Mouse (Mus musculus): ENCODE results near the gene Egfl7. TPM values are rescaled to one million over a fixed set of nuclear protein-coding genes. Genes with fewer than 3 reads are reported as not detected.

The Egfl7 gene
- polyA plus RNA-seq, 1 experiment from 2014 or later = 53.0 TPM

- H3K9me3 ChIP-seq (ENCODE audit: low read length) = no peaks in the 10 kb centered on the region
- H3K36me3 ChIP-seq (replicated peaks; ENCODE audit: insufficient read depth, low read length) = no peaks in the 10 kb centered on the region
- no peak overlapping the region for H3K4me3 ChIP-seq (ENCODE audit: low read depth, low read length)
- TF ChIP-seq EP300 (IDR thresholded peaks at IDR 0.05; ENCODE audit: low read depth) = no peak
- no peak for TF ChIP-seq CTCF (IDR thresholded peaks at IDR 0.05; ENCODE audit: low read depth)
- H3K27ac ChIP-seq (ENCODE audit: low read depth) = no peak overlapping the region
- no peak overlapping the region for H3K9ac ChIP-seq (replicated peaks)
- H3K4me2 ChIP-seq (ENCODE audit: low read depth, low read length) = no peak overlapping the region
- no peak for DNase-seq
- peaks cover 6% of the 10 kb centered on the region for H3K4me1 ChIP-seq (ENCODE audit: insufficient read depth)
- no peaks in the 10 kb centered on the region for H3K27me3 ChIP-seq (ENCODE audit: insufficient read depth, low read length)
- ATAC-seq = no peak
Observed at GRCm38 (mm10) chr2:26611896-26612295, 32.1 kb downstream of the Egfl7 start.

- TF ChIP-seq CTCF (IDR thresholded peaks at IDR 0.05; ENCODE audit: low read depth) (no peak), EP300 (IDR thresholded peaks at IDR 0.05; ENCODE audit: low read depth) (no peak)
Observed at GRCm38 (mm10) chr2:26614903-26615302, 35.1 kb downstream of the Egfl7 start.

GRCm38 (mm10) chr2:26615459-26616124 lies 35.8 kb downstream of the Egfl7 start:
- no peak for TF ChIP-seq EP300 (IDR thresholded peaks at IDR 0.05; ENCODE audit: low read depth)
- TF ChIP-seq CTCF (IDR thresholded peaks at IDR 0.05; ENCODE audit: low read depth) = no peak
- Histone ChIP-seq H3K27me3 (ENCODE audit: insufficient read depth, low read length) (no peaks in the 10 kb centered on the region), H3K4me3 (ENCODE audit: low read depth, low read length) (no peak overlapping the region), H3K27ac (ENCODE audit: low read depth) (no peak overlapping the region), H3K36me3 (replicated peaks; ENCODE audit: insufficient read depth, low read length) (no peaks in the 10 kb centered on the region), H3K9me3 (ENCODE audit: low read length) (no peaks in the 10 kb centered on the region), H3K4me2 (ENCODE audit: low read depth, low read length) (no peak overlapping the region), H3K9ac (replicated peaks) (no peak overlapping the region), H3K4me1 (ENCODE audit: insufficient read depth) (no peaks in the 10 kb centered on the region)
- ATAC-seq (no peak), DNase-seq (no peak)
- 75% methylated on average over 4 of the region's 4 CpGs for WGBS (ENCODE audit: insufficient replicate concordance)

More at GRCm38 (mm10) chr2:26614903-26615302, 35.1 kb downstream of the Egfl7 start:
- H3K4me1 ChIP-seq (ENCODE audit: insufficient read depth) = no peaks in the 10 kb centered on the region
- no peak overlapping the region for H3K4me2 ChIP-seq (ENCODE audit: low read depth, low read length)
- H3K27ac ChIP-seq (ENCODE audit: low read depth) = no peak overlapping the region
- no peak overlapping the region for H3K9ac ChIP-seq (replicated peaks)
- no peaks in the 10 kb centered on the region for H3K36me3 ChIP-seq (replicated peaks; ENCODE audit: insufficient read depth, low read length)
- DNase-seq (no peak), ATAC-seq (no peak)
- 72% methylated on average over 5 of the region's 5 CpGs for WGBS (ENCODE audit: insufficient replicate concordance)
- H3K4me3 ChIP-seq (ENCODE audit: low read depth, low read length) = no peak overlapping the region
- no peaks in the 10 kb centered on the region for H3K27me3 ChIP-seq (ENCODE audit: insufficient read depth, low read length)
- H3K9me3 ChIP-seq (ENCODE audit: low read length) = no peaks in the 10 kb centered on the region

DNA sequence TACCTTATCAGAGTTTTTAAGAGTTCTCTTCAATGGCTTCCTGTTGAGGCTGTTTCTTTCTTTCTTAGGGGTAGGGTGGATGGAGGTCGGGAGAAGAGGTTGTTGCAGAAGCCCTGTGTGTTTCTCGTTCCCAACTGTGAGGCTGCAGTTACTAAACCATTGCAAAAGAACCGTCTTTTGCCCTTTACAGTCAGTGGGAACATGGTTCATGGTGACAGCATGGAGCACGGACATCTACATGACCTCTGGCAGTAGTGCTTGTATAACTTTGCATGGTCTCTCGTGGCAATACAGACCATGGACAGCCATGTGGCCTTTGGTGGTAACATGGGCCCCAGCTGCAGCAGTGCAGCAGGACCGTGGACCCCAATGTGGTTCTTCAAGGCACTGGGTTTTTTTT lies 37.5 kb downstream of the Egfl7 start:
- Histone ChIP-seq H3K4me3 (ENCODE audit: low read depth, low read length) (no peak overlapping the region), H3K27me3 (ENCODE audit: insufficient read depth, low read length) (no peaks in the 10 kb centered on the region), H3K4me1 (ENCODE audit: insufficient read depth) (no peaks in the 10 kb centered on the region), H3K27ac (ENCODE audit: low read depth) (no peak overlapping the region), H3K9ac (replicated peaks) (no peak overlapping the region), H3K36me3 (replicated peaks; ENCODE audit: insufficient read depth, low read length) (no peaks in the 10 kb centered on the region), H3K4me2 (ENCODE audit: low read depth, low read length) (no peak overlapping the region), H3K9me3 (ENCODE audit: low read length) (no peaks in the 10 kb centered on the region)
- no peak for TF ChIP-seq CTCF (IDR thresholded peaks at IDR 0.05; ENCODE audit: low read depth)
- no peak for TF ChIP-seq EP300 (IDR thresholded peaks at IDR 0.05; ENCODE audit: low read depth)
- WGBS (ENCODE audit: insufficient replicate concordance) = 54% methylated on average over 6 of the region's 6 CpGs
- ATAC-seq = no peak
- DNase-seq = no peak

GRCm38 (mm10) chr2:26617928-26618327 lies 38.1 kb downstream of the Egfl7 start:
- no peak overlapping the region for H3K9ac ChIP-seq (replicated peaks)
- no peak for ATAC-seq
- no peak overlapping the region for H3K27ac ChIP-seq (ENCODE audit: low read depth)
- DNase-seq = no peak
- H3K36me3 ChIP-seq (replicated peaks; ENCODE audit: insufficient read depth, low read length) = no peaks in the 10 kb centered on the region
- no peak for TF ChIP-seq EP300 (IDR thresholded peaks at IDR 0.05; ENCODE audit: low read depth)
- TF ChIP-seq CTCF (IDR thresholded peaks at IDR 0.05; ENCODE audit: low read depth) = no peak
- no peaks in the 10 kb centered on the region for H3K27me3 ChIP-seq (ENCODE audit: insufficient read depth, low read length)
- H3K4me3 ChIP-seq (ENCODE audit: low read depth, low read length) = no peak overlapping the region
- WGBS (ENCODE audit: insufficient replicate concordance) = 60% methylated on average over 7 of the region's 7 CpGs
- no peak overlapping the region for H3K4me2 ChIP-seq (ENCODE audit: low read depth, low read length)
- H3K4me1 ChIP-seq (ENCODE audit: insufficient read depth) = no peaks in the 10 kb centered on the region
- no peaks in the 10 kb centered on the region for H3K9me3 ChIP-seq (ENCODE audit: low read length)

DNA sequence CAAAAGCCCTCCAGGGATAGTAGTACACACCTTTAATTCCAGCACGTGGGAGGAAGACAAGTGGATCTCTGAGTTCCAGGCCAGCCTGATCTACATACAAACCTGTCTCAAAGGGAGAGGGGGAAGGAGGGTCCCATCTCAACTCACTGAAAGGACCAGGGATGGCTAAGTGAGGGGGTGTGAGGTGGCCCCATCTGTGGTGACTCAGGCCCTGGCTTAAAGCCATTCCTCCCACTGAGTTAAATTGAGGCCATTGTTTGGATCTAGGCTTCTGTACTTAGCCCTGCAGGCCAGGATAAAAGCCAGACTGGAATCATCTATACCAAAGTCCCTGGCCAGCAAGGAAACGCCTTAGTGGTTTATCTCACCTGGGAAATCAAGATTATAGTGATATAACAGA lies 41.4 kb downstream of the Egfl7 start:
- Histone ChIP-seq H3K27ac (ENCODE audit: low read depth) (no peak overlapping the region), H3K9ac (replicated peaks) (no peak overlapping the region), H3K9me3 (ENCODE audit: low read length) (no peaks in the 10 kb centered on the region), H3K36me3 (replicated peaks; ENCODE audit: insufficient read depth, low read length) (no peaks in the 10 kb centered on the region), H3K4me3 (ENCODE audit: low read depth, low read length) (no peak overlapping the region), H3K4me1 (ENCODE audit: insufficient read depth) (no peaks in the 10 kb centered on the region), H3K27me3 (ENCODE audit: insufficient read depth, low read length) (no peaks in the 10 kb centered on the region), H3K4me2 (ENCODE audit: low read depth, low read length) (no peak overlapping the region)
- DNase-seq (no peak), ATAC-seq (no peak)
- TF ChIP-seq CTCF (IDR thresholded peaks at IDR 0.05; ENCODE audit: low read depth) = no peak
- no peak for TF ChIP-seq EP300 (IDR thresholded peaks at IDR 0.05; ENCODE audit: low read depth)
- WGBS (ENCODE audit: insufficient replicate concordance) = 52% methylated on average over 2 of the region's 2 CpGs
